Mouse (Mus musculus) cerebellum, adult 2 months (tissue): ENCODE data around the gene Cops4. TPM values are rescaled to one million over a fixed set of nuclear protein-coding genes. Genes with fewer than 3 reads are reported as not detected.

ENCODE experiments used
- DNase-seq, 2 experiments: peaks; one replicate each; pipeline ENCODE4 v3.0.0; 2021
- H3K27ac ChIP-seq: fragments of 200-500 bp; 2 replicates; pipeline ENCODE4 v1.5.1; 2012; ENCODE audit warnings: low read length, control low read depth, inconsistent platforms; ENCODE audit not compliant: insufficient read depth
- H3K27me3 ChIP-seq: fragments of 200-500 bp; 2 replicates; pipeline ENCODE4 v1.6.1; 2012; ENCODE audit warnings: inconsistent platforms, mild to moderate bottlenecking, low read length, moderate library complexity; ENCODE audit not compliant: control insufficient read depth, insufficient read depth
- H3K4me1 ChIP-seq: fragments of 200-500 bp; 2 replicates; pipeline ENCODE4 v1.6.1; 2011; ENCODE audit warnings: low read length; ENCODE audit not compliant: control insufficient read depth, insufficient read depth
- H3K4me3 ChIP-seq: fragments of 200-500 bp; replicated peaks from 2 replicates; pipeline ENCODE3; 2011; ENCODE audit warnings: mild to moderate bottlenecking, low read depth, low read length, control low read depth; ENCODE audit not compliant: insufficient read depth
- CTCF ChIP-seq: fragments of 200-500 bp; IDR thresholded peaks from 2 replicates; pipeline ENCODE4 v1.5.1; 2011; ENCODE audit warnings: low read depth, mild to moderate bottlenecking, control low read depth, low read length, moderate library complexity, borderline replicate concordance; ENCODE audit not compliant: insufficient read depth
- POLR2A ChIP-seq: fragments of 200-500 bp; IDR thresholded peaks from 2 replicates; pipeline ENCODE4 v1.6.1; 2011; ENCODE audit warnings: low read length, control low read depth, borderline replicate concordance; ENCODE audit not compliant: insufficient read depth
- WGBS: fragments of 180-500 bp; shearing (Covaris S2); methylation state at CpG from one replicate; pipeline ENCODE4 v1.1.7; 2018; 5-methylcytosine and 5-hydroxymethylcytosine counted together
- polyA plus RNA-seq: library from polyadenylated mRNA; depleted of rRNA; stranded (reverse); fragments of >200 nt; gene quantifications from 2 replicates; pipeline ENCODE4 v1.2.3, GENCODE M21; 2012

The Cops4 gene
- polyA plus RNA-seq, 1 experiment, result 87.4 TPM

GRCm38 (mm10) chr5:100548236-100548635 lies 30.1 kb downstream of the Cops4 start:
- WGBS, result 95% methylated on average over 2 of the region's 2 CpGs
- Histone ChIP-seq H3K27ac (no peak overlapping the region), H3K4me3 (no peak overlapping the region), H3K27me3 (no peaks in the 10 kb centered on the region), H3K4me1 (peaks cover under 1% of the 10 kb centered on the region; the same call in 1 of the 2 replicates)
- TF ChIP-seq CTCF (no peak), POLR2A (no peak)
- DNase-seq, result no peak

- Histone ChIP-seq H3K4me3 (no peak overlapping the region), H3K27me3 (no peaks in the 10 kb centered on the region), H3K4me1 (peaks cover 4% of the 10 kb centered on the region; the same call in 1 of the 2 replicates), H3K27ac (no peak overlapping the region)
- TF ChIP-seq CTCF (no peak), POLR2A (no peak)
- DNase-seq, result no peak
- 92% methylated on average over 4 of the region's 4 CpGs for WGBS
Measured at GRCm38 (mm10) chr5:100549311-100549710, 31.2 kb downstream of the Cops4 start.

GRCm38 (mm10) chr5:100550151-100550550 lies 32.0 kb downstream of the Cops4 start:
- Histone ChIP-seq H3K27me3 (no peaks in the 10 kb centered on the region), H3K27ac (no peak overlapping the region), H3K4me1 (peaks cover 4% of the 10 kb centered on the region; the same call in 1 of the 2 replicates), H3K4me3 (no peak overlapping the region)
- no peak for DNase-seq
- TF ChIP-seq POLR2A, result no peak
- no peak for TF ChIP-seq CTCF
- WGBS, result 97% methylated on average over 1 of the region's 1 CpGs

- DNase-seq, result no peak
- H3K27me3 ChIP-seq, result no peaks in the 10 kb centered on the region
- H3K4me1 ChIP-seq, result peaks cover 4% of the 10 kb centered on the region; the same call in 1 of the 2 replicates
- H3K4me3 ChIP-seq, result no peak overlapping the region
- TF ChIP-seq CTCF, result no peak
- no peak for TF ChIP-seq POLR2A
- no peak overlapping the region for H3K27ac ChIP-seq
- WGBS, result 80% methylated on average over 2 of the region's 2 CpGs
Measured at GRCm38 (mm10) chr5:100551952-100552351, 33.8 kb downstream of the Cops4 start.

GRCm38 (mm10) chr5:100553426-100553825 lies 35.3 kb downstream of the Cops4 start:
- Histone ChIP-seq H3K4me3 (no peak overlapping the region), H3K27ac (no peak overlapping the region), H3K4me1 (peaks cover 4% of the 10 kb centered on the region; the same call in 1 of the 2 replicates), H3K27me3 (no peaks in the 10 kb centered on the region)
- DNase-seq, result no peak
- TF ChIP-seq POLR2A (no peak), CTCF (no peak)
- WGBS, result 32% methylated on average over 8 of the region's 8 CpGs

- DNase-seq, result no peak
- Histone ChIP-seq H3K4me1 (peaks cover 4% of the 10 kb centered on the region; the same call in 1 of the 2 replicates), H3K27ac (no peak overlapping the region), H3K4me3 (no peak overlapping the region), H3K27me3 (no peaks in the 10 kb centered on the region)
- TF ChIP-seq CTCF, result no peak
- no peak for TF ChIP-seq POLR2A
- 86% methylated on average over 14 of the region's 14 CpGs for WGBS
Measured at GRCm38 (mm10) chr5:100557019-100557418, 38.9 kb downstream of the Cops4 start.

- no peak for DNase-seq
- H3K4me3 ChIP-seq, result no peak overlapping the region
- TF ChIP-seq CTCF (no peak), POLR2A (no peak)
- peaks cover 4% of the 10 kb centered on the region; the same call in 1 of the 2 replicates for H3K4me1 ChIP-seq
- no peak overlapping the region for H3K27ac ChIP-seq
- no peaks in the 10 kb centered on the region for H3K27me3 ChIP-seq
- 64% methylated on average over 9 of the region's 9 CpGs for WGBS
Measured at GRCm38 (mm10) chr5:100557537-100557936, 39.4 kb downstream of the Cops4 start.

- Histone ChIP-seq H3K4me3 (no peak overlapping the region), H3K27ac (no peak overlapping the region), H3K4me1 (no peaks in the 10 kb centered on the region), H3K27me3 (no peaks in the 10 kb centered on the region)
- TF ChIP-seq CTCF (no peak), POLR2A (no peak)
- DNase-seq, result no peak
- WGBS, result 79% methylated on average over 3 of the region's 3 CpGs
Measured at GRCm38 (mm10) chr5:100558783-100559182, 40.7 kb downstream of the Cops4 start.
